ENCODE assay signal across 9 mouse cellular contexts in genomic region chr4:40701796-40702195, GRCm38 (mm10). TPM values are rescaled to one million over a fixed set of nuclear protein-coding genes. Genes with fewer than 3 reads are reported as not detected.
DNase-seq lines count a peak whose midpoint lies in the region; ATAC-seq and TF ChIP-seq lines count a peak whose summit lies in the region.
"Had no signal": no experiment of that assay in that cellular context is flagged by ENCODE, and none has a peak within 500 bp of the region (broad histone marks: within the 10 kb centered on the region; RNA-seq: fewer than 3 reads in every experiment).

No protein-coding gene starts in this region.

- peaks cover 18% of the 10 kb centered on the region for H3K4me1 ChIP-seq in lung, embryonic 15.5 days
- peaks cover 13% of the 10 kb centered on the region for H3K4me1 ChIP-seq in lung, adult 2 months (ENCODE audit: control insufficient read depth, insufficient read depth, low read length)
- H3K4me1 ChIP-seq in forebrain, embryonic 12.5 days = peaks cover 27% of the 10 kb centered on the region
- peaks cover 20% of the 10 kb centered on the region for H3K4me1 ChIP-seq in limb, embryonic 15.5 days
- H3K4me1 ChIP-seq in stomach, embryonic 15.5 days = peaks cover 15% of the 10 kb centered on the region

- H3K4me2 ChIP-seq in lung, embryonic 15.5 days = peak overlapping the region; percentile 67
- peak overlapping the region; percentile 76 for H3K4me2 ChIP-seq in forebrain, embryonic 12.5 days
- H3K4me2 ChIP-seq in limb, embryonic 15.5 days = peak overlapping the region; percentile 64
- peak overlapping the region; percentile 63 for H3K4me2 ChIP-seq in stomach, embryonic 15.5 days

- no peak for TF ChIP-seq CTCF in lung, adult 2 months (IDR thresholded peaks at IDR 0.05; ENCODE audit: insufficient read depth, low read length)

- no peak for TF ChIP-seq POLR2A in lung, adult 2 months (IDR thresholded peaks at IDR 0.05; ENCODE audit: borderline replicate concordance, extremely low read depth, low read depth, low read length)

- H3K27me3 ChIP-seq in lung, embryonic 15.5 days = no peaks in the 10 kb centered on the region
- H3K27me3 ChIP-seq in forebrain, embryonic 12.5 days = no peaks in the 10 kb centered on the region
- H3K27me3 ChIP-seq in limb, embryonic 15.5 days = no peaks in the 10 kb centered on the region
- no peaks in the 10 kb centered on the region for H3K27me3 ChIP-seq in stomach, embryonic 15.5 days (replicated peaks)

- DNase-seq in lung, adult 2 months = no peak
- DNase-seq in frontal cortex, postnatal 14 days (ENCODE audit: low spot score in 2 of 2) = no peak
- no peak for DNase-seq in left cerebral cortex, adult 18-20 months (ENCODE audit: low spot score in 2 of 2)
- DNase-seq: kidney, adult 18-20 months had no signal

- H3K9me3 ChIP-seq in lung, embryonic 15.5 days = no peaks in the 10 kb centered on the region
- H3K9me3 ChIP-seq in forebrain, embryonic 12.5 days = no peaks in the 10 kb centered on the region
- H3K9me3 ChIP-seq in limb, embryonic 15.5 days = no peaks in the 10 kb centered on the region
- H3K9me3 ChIP-seq in stomach, embryonic 15.5 days = no peaks in the 10 kb centered on the region

- no peak for ATAC-seq in lung, embryonic 15.5 days (ENCODE audit: borderline replicate concordance, extremely low read depth, low FRiP score, low TSS enrichment)
- no peak for ATAC-seq in forebrain, embryonic 12.5 days (ENCODE audit: low FRiP score)
- no peak for ATAC-seq in limb, embryonic 15.5 days (ENCODE audit: insufficient number of reproducible peaks, low FRiP score, low TSS enrichment, low read depth)
- no peak for ATAC-seq in stomach, embryonic 15.5 days (ENCODE audit: insufficient read depth, low FRiP score, low read depth)
- ATAC-seq in cerebellum, adult (ENCODE audit: insufficient number of reproducible peaks, low FRiP score, low TSS enrichment) = no peak

- H3K4me3 ChIP-seq in lung, embryonic 15.5 days = peak overlapping the region; percentile 61
- H3K4me3 ChIP-seq in lung, adult 2 months (replicated peaks; ENCODE audit: extremely low read depth, low read depth, low read length) = no peak overlapping the region
- peak overlapping the region; percentile 61 for H3K4me3 ChIP-seq in forebrain, embryonic 12.5 days (replicated peaks)
- H3K4me3 ChIP-seq in limb, embryonic 15.5 days = peak overlapping the region; percentile 69
- H3K4me3 ChIP-seq in stomach, embryonic 15.5 days (replicated peaks) = peak overlapping the region; percentile 65

- WGBS in lung, embryonic 15.5 days = 68% methylated on average over 3 of the region's 3 CpGs
- 37% methylated on average over 3 of the region's 3 CpGs for WGBS in lung, adult 2 months
- WGBS in forebrain, embryonic 12.5 days = 88% methylated on average over 3 of the region's 3 CpGs
- WGBS in limb, embryonic 15.5 days = 81% methylated on average over 3 of the region's 3 CpGs
- WGBS in stomach, embryonic 15.5 days = 66% methylated on average over 3 of the region's 3 CpGs

- no peak overlapping the region for H3K27ac ChIP-seq in lung, embryonic 15.5 days
- H3K27ac ChIP-seq in forebrain, embryonic 12.5 days = no peak overlapping the region
- H3K27ac ChIP-seq in limb, embryonic 15.5 days = no peak overlapping the region
- H3K27ac ChIP-seq in stomach, embryonic 15.5 days = peak overlapping the region; percentile 98

- no peak overlapping the region for H3K9ac ChIP-seq in lung, embryonic 15.5 days
- H3K9ac ChIP-seq in forebrain, embryonic 12.5 days = peak overlapping the region; percentile 65; the same call in 1 of the 2 replicates
- 0 out of 2 replicates have a peak overlapping the region, but pooled peaks have one; percentile 56 for H3K9ac ChIP-seq in limb, embryonic 15.5 days
- no peak overlapping the region for H3K9ac ChIP-seq in stomach, embryonic 15.5 days

- H3K36me3 ChIP-seq in lung, embryonic 15.5 days = no peaks in the 10 kb centered on the region; the same call in 1 of the 2 replicates
- H3K36me3 ChIP-seq in forebrain, embryonic 12.5 days (replicated peaks) = peaks cover 4% of the 10 kb centered on the region
- H3K36me3 ChIP-seq in limb, embryonic 15.5 days = no peaks in the 10 kb centered on the region
- no peaks in the 10 kb centered on the region for H3K36me3 ChIP-seq in stomach, embryonic 15.5 days

RNA-seq across cellular contexts. Expression of gene Aptx, which starts 1.2 kb away (rescaled TPM):
- 27.1 and 28.6 TPM in 2 replicates for polyA plus RNA-seq in lung, embryonic 15.5 days (2015; fragmentation: Nextera tagmentation; extraction: Ambion mirVana)
- polyA plus RNA-seq in lung, adult 2 months (2012; rRNA removed) = 5.5 and 8.3 TPM in 2 replicates
- polyA plus RNA-seq in forebrain, embryonic 12.5 days (2016; fragmentation: Nextera tagmentation; extraction: Ambion mirVana) = 46.9 and 47.3 TPM in 2 replicates
- 31.8 and 32.1 TPM in 2 replicates for polyA plus RNA-seq in limb, embryonic 15.5 days (2015; fragmentation: Nextera tagmentation; extraction: Ambion mirVana)
- polyA plus RNA-seq in stomach, embryonic 15.5 days (2015; fragmentation: Nextera tagmentation; extraction: Ambion mirVana) = 24.2 and 25.0 TPM in 2 replicates
- 10 to 100 TPM; 29.7 to 34.8 TPM for total RNA-seq in left cerebral cortex, adult 18-20 months (2021)

RNA-seq across cellular contexts. Expression of gene Dnaja1, which starts 20.2 kb away (rescaled TPM):
- 422 and 428 TPM in 2 replicates for polyA plus RNA-seq in lung, embryonic 15.5 days (2015; fragmentation: Nextera tagmentation; extraction: Ambion mirVana)
- 5.7 and 8.5 TPM in 2 replicates for polyA plus RNA-seq in lung, adult 2 months (2012; rRNA removed)
- 669 and 704 TPM in 2 replicates for polyA plus RNA-seq in forebrain, embryonic 12.5 days (2016; fragmentation: Nextera tagmentation; extraction: Ambion mirVana)
- 375 and 380 TPM in 2 replicates for polyA plus RNA-seq in limb, embryonic 15.5 days (2015; fragmentation: Nextera tagmentation; extraction: Ambion mirVana)
- polyA plus RNA-seq in stomach, embryonic 15.5 days (2015; fragmentation: Nextera tagmentation; extraction: Ambion mirVana) = 361 and 370 TPM in 2 replicates
- total RNA-seq in left cerebral cortex, adult 18-20 months (2021) = 100 to 1,000 TPM; 295 to 302 TPM

RNA-seq across cellular contexts. Expression of gene Smu1, which starts 55.9 kb away (rescaled TPM):
- 155 and 161 TPM in 2 replicates for polyA plus RNA-seq in lung, embryonic 15.5 days (2015; fragmentation: Nextera tagmentation; extraction: Ambion mirVana)
- 13.1 and 21.5 TPM in 2 replicates for polyA plus RNA-seq in lung, adult 2 months (2012; rRNA removed)
- 155 and 157 TPM in 2 replicates for polyA plus RNA-seq in forebrain, embryonic 12.5 days (2016; fragmentation: Nextera tagmentation; extraction: Ambion mirVana)
- 134 and 138 TPM in 2 replicates for polyA plus RNA-seq in limb, embryonic 15.5 days (2015; fragmentation: Nextera tagmentation; extraction: Ambion mirVana)
- polyA plus RNA-seq in stomach, embryonic 15.5 days (2015; fragmentation: Nextera tagmentation; extraction: Ambion mirVana) = 137 and 144 TPM in 2 replicates
- 10 to 100 TPM; 47.7 to 52.2 TPM for total RNA-seq in left cerebral cortex, adult 18-20 months (2021)

Comparison
In these comparisons a context has a peak if more than half of its experiments do, and no peak if none do; other contexts are left out.
1. RNA of gene Dnaja1, which starts 20.2 kb away (polyA plus RNA-seq): 669 to 704 TPM in forebrain, embryonic 12.5 days, 422 to 428 TPM in lung, embryonic 15.5 days, 375 to 380 TPM in limb, embryonic 15.5 days and 361 to 370 TPM in stomach, embryonic 15.5 days; 5.7 to 8.5 TPM in lung, adult 2 months; every median in the first group is over 10 times any median in the second.
2. H3K9ac ChIP-seq: peak in forebrain, embryonic 12.5 days (single experiment) and limb, embryonic 15.5 days (single experiment); none in lung, embryonic 15.5 days (single experiment) and stomach, embryonic 15.5 days (single experiment).
3. Peak in every context shown above with its lines, with median percentiles within 50 percentile points of each other: H3K4me2 ChIP-seq.